Mouse (Mus musculus): ENCODE results near the gene B2m. TPM values are rescaled to one million over a fixed set of nuclear protein-coding genes. Genes with fewer than 3 reads are reported as not detected.
"Not testable (repeated sequence)": the region's sequence is repeated elsewhere in the genome, so short reads cannot be mapped to it uniquely, and the experiment has no call there.

Gene B2m
- 445 and 475 TPM in 2 replicates for polyA plus RNA-seq (2015; fragmentation: Nextera tagmentation; extraction: Ambion mirVana)

DNA sequence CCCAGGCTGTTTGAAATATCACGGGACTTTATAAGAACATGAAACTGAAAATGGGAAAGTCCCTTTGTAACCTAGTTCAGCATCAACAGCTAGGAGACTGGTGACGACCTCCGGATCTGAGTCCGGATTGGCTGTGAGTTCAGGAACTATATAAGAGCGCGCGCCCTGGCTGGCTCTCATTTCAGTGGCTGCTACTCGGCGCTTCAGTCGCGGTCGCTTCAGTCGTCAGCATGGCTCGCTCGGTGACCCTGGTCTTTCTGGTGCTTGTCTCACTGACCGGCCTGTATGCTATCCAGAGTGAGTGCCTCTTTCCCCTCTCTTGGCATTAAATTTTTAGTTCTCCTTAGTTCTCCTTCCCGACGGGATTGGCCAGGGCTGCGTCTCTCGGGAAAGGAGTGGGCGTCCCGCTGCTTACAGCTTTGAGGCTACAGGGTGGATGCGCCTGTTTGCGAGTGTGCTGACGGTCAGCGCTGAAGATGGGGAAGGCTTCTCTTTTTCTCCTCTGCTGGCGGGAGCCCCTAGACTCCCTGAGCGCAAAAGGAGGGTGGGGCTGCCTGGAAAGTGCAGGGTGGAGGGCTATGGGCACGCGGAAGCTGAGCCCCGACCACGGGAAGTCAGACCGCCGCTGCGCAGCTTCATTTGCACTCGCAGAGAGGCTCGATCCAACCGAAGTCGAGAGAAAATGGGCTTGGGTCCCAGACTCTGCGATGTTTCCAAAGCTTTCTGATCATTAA lies at the start of gene B2m:
Gene B2m, plus strand, starts transcription at position 179 of the 734 bp plus-strand sequence.
- peak within 1 kb of the TSS; percentile 86 for H3K27ac ChIP-seq (replicated peaks)
- H3K27me3 ChIP-seq (ENCODE audit: control insufficient read depth, insufficient read depth, low read length), result no peaks in the 10 kb centered on the region
- no peak for TF ChIP-seq CTCF (IDR thresholded peaks at IDR 0.05; ENCODE audit: low read depth)
- no peak for TF ChIP-seq EP300 (optimal IDR thresholded peaks at IDR 0.05)
- under 1% methylated on average over 40 of the region's 40 CpGs for WGBS
- DNase-seq (ENCODE audit: low spot score), result peak; percentile 95
- H3K4me1 ChIP-seq (replicated peaks; ENCODE audit: control insufficient read depth, insufficient read depth), result no peaks in the 10 kb centered on the region
- no peaks in the 10 kb centered on the region for H3K9me3 ChIP-seq (ENCODE audit: control insufficient read depth, low read length)
- no peaks in the 10 kb centered on the region for H3K36me3 ChIP-seq (ENCODE audit: control insufficient read depth, insufficient read depth, low read length)
- ATAC-seq (ENCODE audit: low FRiP score, low TSS enrichment), result peak; percentile 98
- peak within 1 kb of the TSS; percentile 72 for H3K4me3 ChIP-seq (ENCODE audit: low read depth, low read length)
- peak within 1 kb of the TSS; percentile 82 for H3K9ac ChIP-seq (ENCODE audit: low read length)
- H3K4me2 ChIP-seq (replicated peaks; ENCODE audit: low read depth), result peak within 1 kb of the TSS; percentile 80

- H3K36me3 ChIP-seq (ENCODE audit: control insufficient read depth, insufficient read depth, low read length); H3K27ac ChIP-seq (replicated peaks); H3K9me3 ChIP-seq (ENCODE audit: control insufficient read depth, low read length); DNase-seq (ENCODE audit: low spot score); H3K9ac ChIP-seq (ENCODE audit: low read length); H3K27me3 ChIP-seq (ENCODE audit: control insufficient read depth, insufficient read depth, low read length); H3K4me2 ChIP-seq (replicated peaks; ENCODE audit: low read depth); H3K4me3 ChIP-seq (ENCODE audit: low read depth, low read length); H3K4me1 ChIP-seq (replicated peaks; ENCODE audit: control insufficient read depth, insufficient read depth); ATAC-seq (ENCODE audit: low FRiP score, low TSS enrichment): not testable (repeated sequence)
- WGBS, result 72% methylated on average over 5 of the region's 5 CpGs
Measured at GRCm38 (mm10) chr2:122097686-122098085, 49.8 kb upstream of the B2m start.

- H3K36me3 ChIP-seq (ENCODE audit: control insufficient read depth, insufficient read depth, low read length), result peaks cover 6% of the 10 kb centered on the region; the same call in 1 of the 2 replicates
- H3K9ac ChIP-seq (ENCODE audit: low read length), result no peak overlapping the region
- H3K9me3 ChIP-seq (ENCODE audit: control insufficient read depth, low read length), result no peaks in the 10 kb centered on the region
- ATAC-seq (ENCODE audit: low FRiP score, low TSS enrichment) (0 out of 2 replicates have a peak, but pooled peaks have one; percentile 32), DNase-seq (ENCODE audit: low spot score) (peak; percentile 52)
- no peak overlapping the region for H3K4me2 ChIP-seq (replicated peaks; ENCODE audit: low read depth)
- H3K27ac ChIP-seq (replicated peaks), result no peak overlapping the region
- H3K4me3 ChIP-seq (ENCODE audit: low read depth, low read length), result no peak overlapping the region
- peak; percentile 68 for TF ChIP-seq CTCF (IDR thresholded peaks at IDR 0.05; ENCODE audit: low read depth)
- no peak for TF ChIP-seq EP300 (optimal IDR thresholded peaks at IDR 0.05)
- H3K4me1 ChIP-seq (replicated peaks; ENCODE audit: control insufficient read depth, insufficient read depth), result no peaks in the 10 kb centered on the region
- H3K27me3 ChIP-seq (ENCODE audit: control insufficient read depth, insufficient read depth, low read length), result no peaks in the 10 kb centered on the region
Measured at GRCm38 (mm10) chr2:122102070-122102469, 45.4 kb upstream of the B2m start.

GRCm38 (mm10) chr2:122108101-122108500 lies 39.4 kb upstream of the B2m start:
- TF ChIP-seq EP300 (optimal IDR thresholded peaks at IDR 0.05), result no peak
- no peak for TF ChIP-seq CTCF (IDR thresholded peaks at IDR 0.05; ENCODE audit: low read depth)
- Histone ChIP-seq H3K27ac (replicated peaks) (no peak overlapping the region), H3K9ac (ENCODE audit: low read length) (no peak overlapping the region), H3K4me1 (replicated peaks; ENCODE audit: control insufficient read depth, insufficient read depth) (no peaks in the 10 kb centered on the region), H3K4me2 (replicated peaks; ENCODE audit: low read depth) (no peak overlapping the region), H3K36me3 (ENCODE audit: control insufficient read depth, insufficient read depth, low read length) (peaks cover 17% of the 10 kb centered on the region; the same call in 1 of the 2 replicates), H3K27me3 (ENCODE audit: control insufficient read depth, insufficient read depth, low read length) (no peaks in the 10 kb centered on the region), H3K4me3 (ENCODE audit: low read depth, low read length) (no peak overlapping the region), H3K9me3 (ENCODE audit: control insufficient read depth, low read length) (no peaks in the 10 kb centered on the region)
- WGBS, result 88% methylated on average over 14 of the region's 14 CpGs
- ATAC-seq (ENCODE audit: low FRiP score, low TSS enrichment), result no peak
- DNase-seq (ENCODE audit: low spot score), result no peak

DNA sequence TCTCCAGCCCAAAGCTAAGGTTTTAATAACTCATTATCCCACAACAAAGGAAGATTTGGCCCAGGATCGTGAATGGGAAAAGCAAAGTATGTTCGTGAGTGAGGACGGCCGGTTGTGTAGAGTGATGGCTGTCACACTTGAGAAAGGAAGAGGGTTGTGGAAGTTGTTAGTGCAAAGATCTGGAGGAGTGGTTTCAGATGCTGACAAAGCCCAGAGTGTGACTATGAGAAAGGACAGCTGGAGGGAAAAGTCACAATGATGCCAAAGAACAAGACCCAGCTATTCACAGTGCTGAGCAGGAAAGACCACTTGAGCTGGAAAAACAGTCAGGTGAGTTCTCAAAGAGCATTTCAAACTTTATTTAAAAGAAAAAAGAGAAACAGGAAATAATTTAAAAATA lies 37.8 kb upstream of the B2m start:
- Histone ChIP-seq H3K9me3 (ENCODE audit: control insufficient read depth, low read length) (no peaks in the 10 kb centered on the region), H3K4me2 (replicated peaks; ENCODE audit: low read depth) (no peak overlapping the region), H3K36me3 (ENCODE audit: control insufficient read depth, insufficient read depth, low read length) (peaks cover 20% of the 10 kb centered on the region; the same call in 1 of the 2 replicates), H3K27me3 (ENCODE audit: control insufficient read depth, insufficient read depth, low read length) (no peaks in the 10 kb centered on the region), H3K9ac (ENCODE audit: low read length) (no peak overlapping the region), H3K4me1 (replicated peaks; ENCODE audit: control insufficient read depth, insufficient read depth) (no peaks in the 10 kb centered on the region), H3K4me3 (ENCODE audit: low read depth, low read length) (no peak overlapping the region), H3K27ac (replicated peaks) (no peak overlapping the region)
- DNase-seq (ENCODE audit: low spot score) (no peak), ATAC-seq (ENCODE audit: low FRiP score, low TSS enrichment) (no peak)
- 41% methylated on average over 4 of the region's 4 CpGs for WGBS
- TF ChIP-seq EP300 (optimal IDR thresholded peaks at IDR 0.05), result no peak
- TF ChIP-seq CTCF (IDR thresholded peaks at IDR 0.05; ENCODE audit: low read depth), result no peak

- H3K4me1 ChIP-seq (replicated peaks; ENCODE audit: control insufficient read depth, insufficient read depth), result no peaks in the 10 kb centered on the region
- H3K4me2 ChIP-seq (replicated peaks; ENCODE audit: low read depth), result no peak overlapping the region
- DNase-seq (ENCODE audit: low spot score) (no peak), ATAC-seq (ENCODE audit: low FRiP score, low TSS enrichment) (no peak)
- H3K27me3 ChIP-seq (ENCODE audit: control insufficient read depth, insufficient read depth, low read length), result no peaks in the 10 kb centered on the region
- H3K4me3 ChIP-seq (ENCODE audit: low read depth, low read length), result no peak overlapping the region
- WGBS, result 84% methylated on average over 2 of the region's 2 CpGs
- no peak for TF ChIP-seq EP300 (optimal IDR thresholded peaks at IDR 0.05)
- no peak for TF ChIP-seq CTCF (IDR thresholded peaks at IDR 0.05; ENCODE audit: low read depth)
- no peaks in the 10 kb centered on the region for H3K9me3 ChIP-seq (ENCODE audit: control insufficient read depth, low read length)
- H3K27ac ChIP-seq (replicated peaks), result no peak overlapping the region
- H3K9ac ChIP-seq (ENCODE audit: low read length), result no peak overlapping the region
- peaks cover 7% of the 10 kb centered on the region; the same call in 1 of the 2 replicates for H3K36me3 ChIP-seq (ENCODE audit: control insufficient read depth, insufficient read depth, low read length)
Measured at GRCm38 (mm10) chr2:122116888-122117287, 30.6 kb upstream of the B2m start.
